Mouse (Mus musculus): ENCODE data around the gene Hikeshi.

DNA sequence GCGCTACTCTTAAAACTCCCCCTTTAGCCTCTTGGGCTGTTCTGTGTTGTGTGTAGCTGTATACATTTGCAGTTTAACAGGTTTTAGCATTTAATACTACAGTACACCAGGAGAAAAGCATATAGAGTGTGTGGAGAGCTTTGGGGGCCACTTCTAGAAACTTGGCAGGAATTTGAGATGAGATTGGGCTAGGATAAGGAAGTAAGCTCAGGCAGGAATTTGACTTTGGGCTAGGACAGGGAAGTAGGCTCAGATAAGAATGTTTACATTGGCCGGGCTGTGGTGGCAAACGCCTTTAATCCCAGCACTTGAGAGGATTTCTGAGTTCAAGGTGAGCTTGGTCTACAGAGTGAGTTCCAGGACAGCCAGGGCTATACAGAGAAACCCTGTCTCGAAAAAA is 8.4 kb upstream of the Hikeshi start:
- TF ChIP-seq POLR2A (IDR thresholded peaks at IDR 0.05; ENCODE audit: control insufficient read depth, low read depth, low read length) = no peak
- no peak for TF ChIP-seq CTCF (IDR thresholded peaks at IDR 0.05; ENCODE audit: control insufficient read depth, insufficient read depth, insufficient replicate concordance, low read depth, low read length)
